Mouse (Mus musculus) adrenal gland, postnatal 25 days (tissue): ENCODE results near the gene Map1s. TPM values are rescaled to one million over a fixed set of nuclear protein-coding genes. Genes with fewer than 3 reads are reported as not detected.

Experiments used
- DNase-seq: peaks from one replicate; pipeline ENCODE4 v3.0.0; 2021; ENCODE audit warnings: mixed read lengths
- total RNA-seq: library from RNA; stranded (reverse); gene quantifications from 2 replicates; pipeline ENCODE4 v1.2.3, GENCODE M21; 2021

The Map1s gene
- total RNA-seq, 1 experiment from 2014 or later: 42.6 TPM

DNA sequence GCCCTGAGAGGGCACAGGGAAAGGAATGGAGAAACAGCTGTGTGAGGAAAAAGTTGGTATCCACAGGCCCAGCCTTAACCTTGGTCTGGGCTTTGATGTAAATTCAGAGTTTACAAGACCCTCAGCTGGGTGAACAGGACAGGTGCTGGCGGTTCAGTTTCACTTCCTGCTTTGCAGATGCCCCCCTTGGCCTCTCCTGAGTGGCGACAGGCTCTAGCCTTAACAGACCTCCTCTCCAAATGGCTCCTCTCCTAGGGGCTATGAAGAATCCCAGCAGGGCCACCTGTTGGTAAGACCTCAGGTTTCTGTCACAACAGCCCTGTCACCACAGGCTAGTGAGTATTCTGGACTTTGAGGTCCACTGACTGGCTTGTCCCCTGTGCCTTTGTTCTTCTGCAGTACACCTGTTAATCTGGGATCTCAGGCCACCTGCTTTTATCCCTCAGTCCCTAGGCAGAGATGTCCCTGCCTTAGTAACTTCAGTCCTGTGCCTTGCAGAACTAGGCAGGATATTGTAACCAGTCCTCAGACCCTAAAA is 7.0 kb upstream of the Map1s start:
- DNase-seq: no peak

DNA sequence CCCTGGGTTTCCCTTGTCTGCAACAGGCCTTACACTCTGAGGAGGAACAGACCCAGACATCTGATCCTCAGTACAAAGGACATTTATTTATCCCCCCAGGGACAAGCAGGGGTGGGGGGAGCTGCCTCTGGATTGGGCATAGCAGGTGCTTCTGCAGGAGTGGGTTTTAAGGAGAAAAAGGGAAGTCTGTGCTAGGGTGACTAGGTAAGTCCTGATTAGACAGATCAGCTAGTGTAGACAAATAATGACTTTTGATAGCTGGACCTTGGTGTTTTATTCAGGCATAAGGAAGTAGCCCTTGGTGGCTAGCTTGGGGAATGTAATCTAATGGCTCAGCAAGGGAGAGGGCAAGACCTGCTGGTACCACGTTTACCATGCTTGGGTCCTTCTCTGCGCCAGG is 6.5 kb upstream of the Map1s start:
- no peak for DNase-seq

DNA sequence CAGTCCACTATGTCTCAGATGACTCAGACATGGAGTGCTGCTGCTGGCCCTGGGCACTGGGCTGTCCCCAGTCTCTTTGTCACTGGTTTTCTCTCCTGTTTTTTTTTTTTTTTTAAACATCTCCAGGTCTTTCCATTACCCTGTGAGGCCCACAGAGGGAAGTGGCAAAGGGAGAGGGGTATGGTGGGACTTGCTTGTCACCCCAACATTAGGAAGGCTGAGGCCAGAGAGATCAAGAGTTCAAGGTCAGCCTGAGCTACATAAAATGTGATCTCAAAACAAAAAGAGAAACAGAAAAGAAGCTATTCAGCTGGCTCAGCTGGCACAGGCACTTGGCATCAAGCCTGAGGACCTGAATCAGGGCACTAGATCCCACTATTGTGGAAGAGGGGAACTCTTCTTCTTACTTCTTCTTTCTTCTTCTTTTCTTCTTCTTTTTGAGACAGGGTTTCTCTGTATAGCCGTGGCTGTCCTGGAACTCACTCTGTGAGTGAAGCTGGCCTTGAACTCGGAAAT is 4.8 kb upstream of the Map1s start:
- DNase-seq: peak; percentile 62

DNA sequence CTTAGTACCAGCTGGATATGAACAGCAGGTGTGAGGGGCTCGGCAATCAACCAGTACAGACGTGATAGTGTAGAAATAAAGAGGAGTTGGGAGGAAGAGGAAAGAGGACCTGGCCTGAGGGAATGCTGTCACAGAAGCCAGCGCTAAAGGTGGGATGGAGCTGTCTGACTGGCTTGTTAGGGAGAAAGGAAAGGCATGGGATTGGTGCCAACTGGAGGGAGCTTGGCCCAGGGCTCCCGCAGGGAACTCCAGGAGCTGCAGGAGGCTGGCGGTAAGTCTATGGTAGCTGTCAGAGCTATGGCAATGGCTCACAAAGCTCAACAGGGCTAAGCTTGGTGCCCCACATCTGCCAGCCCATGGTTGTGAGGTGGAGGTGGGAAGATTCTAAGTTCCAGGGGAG is 3.5 kb upstream of the Map1s start:
- DNase-seq: no peak

DNA sequence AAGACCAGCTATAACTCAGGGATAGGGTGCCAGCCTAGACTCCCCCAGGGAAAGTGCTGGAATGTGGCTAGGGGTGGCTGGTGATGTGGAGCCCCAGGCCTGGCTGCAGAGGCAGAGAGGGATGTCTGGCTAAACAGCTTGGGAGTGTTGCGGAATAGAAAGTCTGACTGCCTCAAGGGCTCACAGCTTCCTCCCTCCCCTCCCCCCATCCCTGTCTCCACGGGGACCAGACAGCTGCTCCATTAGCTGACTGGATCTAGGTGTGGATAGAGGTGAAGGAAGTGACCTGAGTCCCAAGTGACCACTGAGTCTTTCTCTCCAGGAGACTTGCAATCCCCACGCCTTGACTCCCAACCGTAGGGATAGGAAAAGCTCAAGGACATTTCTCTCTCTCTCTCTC is 2.6 kb upstream of the Map1s start:
- no peak for DNase-seq

DNA sequence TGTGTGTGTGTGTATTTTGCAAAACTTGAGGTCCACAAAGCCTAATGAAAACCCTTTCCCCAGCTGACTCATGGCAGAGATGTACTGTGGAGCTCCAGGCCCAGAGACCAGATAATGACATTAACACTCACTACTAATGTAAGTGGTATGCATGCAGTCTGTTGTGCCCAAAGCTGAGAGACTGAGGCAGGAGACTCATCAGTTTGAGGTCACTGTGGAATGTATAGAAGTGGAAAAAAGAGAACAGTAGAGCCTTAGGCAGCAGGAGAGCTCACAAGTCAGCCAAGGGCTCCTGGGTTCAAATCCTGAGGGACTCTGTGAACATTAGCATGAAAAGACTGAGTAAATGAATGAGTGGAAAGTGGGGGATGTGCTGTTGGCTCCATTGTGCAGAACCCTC is 2.1 kb upstream of the Map1s start:
- DNase-seq: no peak

DNA sequence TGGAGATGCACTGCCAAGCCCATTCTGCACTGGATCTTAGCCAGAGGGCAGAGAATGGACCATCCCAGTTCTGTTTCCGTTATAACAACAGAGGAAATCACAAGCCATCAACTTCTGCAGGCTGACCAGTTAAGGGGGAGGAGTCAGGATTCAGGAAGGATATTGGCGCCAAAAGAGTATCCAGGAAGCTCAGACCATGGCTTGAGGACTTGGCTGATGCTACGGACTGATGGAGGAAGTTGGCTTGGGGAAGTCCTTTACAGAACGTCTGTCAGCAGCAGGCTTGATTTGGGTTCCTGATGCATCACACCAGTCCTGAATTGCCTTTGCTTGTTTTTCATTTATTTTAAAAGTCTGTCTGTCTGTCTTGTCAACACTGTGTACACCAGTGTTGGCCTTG is 1.2 kb upstream of the Map1s start:
- no peak for DNase-seq

DNA sequence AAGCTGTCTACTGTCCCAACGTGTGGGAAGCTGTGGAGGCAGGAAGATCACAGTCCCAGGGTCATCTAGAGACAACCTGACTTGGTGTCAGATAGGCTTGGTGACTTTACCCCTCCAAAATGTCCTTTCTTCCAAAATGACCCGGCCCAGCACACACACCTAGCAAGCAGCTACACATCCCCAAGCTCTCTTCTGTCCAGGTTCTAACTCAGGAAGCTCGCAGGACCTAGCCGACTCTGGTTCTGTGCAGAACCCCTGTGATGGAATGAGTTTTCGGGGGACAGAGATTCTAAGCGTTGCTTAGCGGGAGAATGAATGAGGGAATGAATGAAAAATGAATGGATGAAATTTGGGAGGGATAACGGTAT is 285 bp upstream of the Map1s start:
- no peak for DNase-seq

DNA sequence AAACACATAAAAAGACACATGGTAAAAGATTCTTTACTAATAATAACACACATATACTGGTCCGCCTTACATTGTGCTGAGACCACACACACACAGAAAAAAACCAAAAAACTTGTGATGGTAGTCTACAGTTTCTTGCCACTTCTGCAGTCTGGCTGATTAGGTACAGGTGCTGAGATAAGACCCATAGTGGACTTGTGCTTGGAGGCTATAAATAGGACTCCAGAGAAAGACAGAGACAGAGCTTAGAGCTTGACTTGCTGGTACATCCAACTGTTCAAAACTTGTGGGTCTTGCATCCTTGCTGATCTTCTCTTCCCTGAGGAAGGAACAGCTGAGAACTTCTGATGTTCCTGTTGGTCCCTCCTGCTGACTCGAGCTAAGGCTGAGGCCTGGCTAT is 1.8 kb downstream of the Map1s start:
- DNase-seq: no peak

DNA sequence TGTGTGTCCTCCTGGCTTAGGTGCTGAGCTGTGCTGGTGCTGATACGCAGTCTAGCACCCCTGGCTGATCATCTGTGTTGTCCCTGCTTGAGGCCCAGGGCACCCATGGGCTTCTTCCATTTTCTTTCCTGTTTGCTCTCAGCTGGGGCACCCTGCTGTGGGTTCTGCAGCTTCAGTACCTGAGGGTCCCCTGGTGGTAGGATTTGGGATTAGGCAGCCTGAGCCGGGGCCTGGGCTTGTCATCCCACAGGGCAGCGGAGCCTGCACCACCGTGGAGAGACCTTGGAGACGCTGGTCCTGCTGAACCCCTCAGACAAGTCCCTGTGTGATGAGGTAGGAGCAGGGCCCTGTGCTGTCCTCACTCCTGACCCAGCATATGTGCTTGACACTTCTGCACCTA is 5.9 kb downstream of the Map1s start:
- no peak for DNase-seq

DNA sequence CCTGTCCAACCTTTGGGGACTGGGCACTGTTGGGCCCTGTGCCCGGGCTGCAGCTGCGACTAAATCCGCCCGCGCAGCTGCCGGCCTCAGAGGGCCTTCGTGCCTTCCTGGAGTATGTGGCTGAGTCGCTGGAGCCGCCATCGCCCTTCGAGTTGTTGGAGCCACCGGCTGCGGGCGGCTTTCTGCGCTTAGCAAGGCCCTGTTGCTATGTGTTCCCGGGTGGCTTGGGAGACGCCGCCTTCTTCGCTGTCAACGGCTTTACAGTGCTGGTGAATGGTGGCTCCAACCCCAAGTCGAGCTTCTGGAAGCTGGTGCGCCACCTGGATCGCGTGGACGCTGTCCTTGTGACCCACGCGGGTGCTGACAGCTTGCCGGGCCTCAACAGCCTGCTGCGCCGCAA is 7.2 kb downstream of the Map1s start:
- no peak for DNase-seq

DNA sequence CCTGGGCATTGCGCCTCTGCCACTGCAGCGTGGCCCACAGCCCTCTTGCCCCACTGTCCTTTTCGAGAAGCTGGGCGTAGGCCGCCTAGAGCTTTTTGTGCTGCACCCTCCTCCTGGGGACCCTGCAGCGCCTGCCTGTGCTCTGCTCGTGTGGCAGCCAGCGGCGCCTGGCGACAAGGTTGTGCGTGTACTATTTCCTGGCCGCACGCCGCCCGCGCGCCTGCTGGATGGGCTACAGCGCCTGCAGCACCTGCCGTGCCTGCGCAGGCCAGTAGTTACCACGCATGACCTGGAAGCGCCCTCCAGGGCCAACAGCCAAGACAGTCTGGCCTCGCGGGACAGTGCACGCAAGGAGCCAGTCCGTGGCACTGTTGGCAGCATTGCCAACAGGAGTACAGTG is 7.8 kb downstream of the Map1s start:
- no peak for DNase-seq

DNA sequence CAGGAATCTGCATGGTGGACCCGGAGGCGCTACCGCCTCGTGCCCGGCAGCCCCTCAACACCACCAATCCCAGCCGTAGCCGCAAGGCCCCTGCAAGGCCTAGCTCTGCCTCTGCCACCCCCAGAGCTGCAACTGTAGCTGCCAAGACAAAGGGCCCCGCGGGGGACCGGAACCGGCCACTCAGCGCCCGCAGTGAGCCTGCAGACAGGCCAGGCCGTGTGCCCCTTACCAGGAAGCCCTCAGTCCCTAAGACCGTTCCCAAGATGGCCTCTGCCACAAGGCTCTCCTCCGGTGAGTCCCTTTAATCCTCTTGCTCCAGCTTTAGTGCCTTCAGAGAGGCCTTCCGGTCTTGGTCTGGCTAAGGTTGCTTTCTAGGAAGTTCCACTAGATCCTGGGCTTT is 9.0 kb downstream of the Map1s start:
- DNase-seq: no peak

DNA sequence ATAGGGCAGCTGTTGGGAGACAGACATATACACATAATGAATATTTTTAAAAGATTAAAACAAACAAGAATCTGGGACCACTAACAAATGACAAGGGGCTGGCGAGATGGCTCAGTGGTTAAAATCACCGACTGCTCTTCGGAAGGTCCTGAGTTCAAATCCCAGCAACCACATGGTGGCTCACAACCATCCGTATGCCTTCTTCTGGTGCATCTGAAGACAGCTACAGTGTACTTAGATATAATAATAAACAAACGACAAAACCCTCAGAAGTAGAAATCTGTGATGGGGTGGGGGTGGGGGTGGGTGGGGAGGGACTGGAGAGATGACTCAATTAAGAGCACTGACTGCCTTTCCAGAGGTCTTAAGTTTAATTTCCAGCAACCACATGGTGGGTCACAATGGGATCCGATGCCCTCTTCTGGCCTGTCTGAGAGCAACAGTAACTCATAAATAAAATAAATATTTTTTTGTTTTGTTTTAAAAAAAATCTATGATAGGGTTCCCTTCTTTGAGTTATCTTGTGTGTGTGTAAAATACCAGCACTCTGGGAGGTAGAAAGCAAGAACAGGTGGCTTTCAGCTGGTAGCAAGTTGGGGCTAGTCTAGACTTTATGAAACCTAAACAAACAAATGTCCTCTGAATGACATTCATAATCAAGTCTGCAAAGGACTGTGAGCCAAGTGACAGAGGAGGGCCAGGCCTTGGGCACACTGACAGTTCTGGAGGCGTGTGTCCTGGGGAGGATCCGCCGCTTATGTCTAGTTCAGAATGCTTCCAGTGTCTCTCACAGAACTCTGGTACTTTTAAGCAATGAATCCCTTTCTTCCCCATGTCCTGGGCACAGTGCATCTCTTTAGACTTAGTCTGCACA is 14.6 kb downstream of the Map1s start:
- DNase-seq: no peak

DNA sequence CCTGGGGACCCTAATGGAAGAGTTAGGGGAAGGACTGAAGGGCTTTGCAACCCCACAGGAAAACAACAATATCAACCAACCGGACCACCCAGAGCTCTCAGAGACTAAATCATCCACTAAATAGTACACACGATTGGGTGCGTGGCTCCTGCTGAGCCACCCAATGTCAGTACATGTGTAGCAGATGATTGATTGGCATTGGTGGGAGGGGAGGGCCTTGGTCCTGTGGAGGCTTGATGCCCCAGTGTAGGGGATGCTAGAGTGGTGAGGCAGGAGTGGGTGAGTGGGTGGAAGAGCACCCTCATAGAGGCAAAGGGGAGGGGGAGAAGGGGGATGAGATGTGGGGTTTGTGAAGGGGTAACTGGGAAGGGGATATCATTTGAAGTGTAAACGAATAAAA is 18.4 kb downstream of the Map1s start:
- DNase-seq: no peak

DNA sequence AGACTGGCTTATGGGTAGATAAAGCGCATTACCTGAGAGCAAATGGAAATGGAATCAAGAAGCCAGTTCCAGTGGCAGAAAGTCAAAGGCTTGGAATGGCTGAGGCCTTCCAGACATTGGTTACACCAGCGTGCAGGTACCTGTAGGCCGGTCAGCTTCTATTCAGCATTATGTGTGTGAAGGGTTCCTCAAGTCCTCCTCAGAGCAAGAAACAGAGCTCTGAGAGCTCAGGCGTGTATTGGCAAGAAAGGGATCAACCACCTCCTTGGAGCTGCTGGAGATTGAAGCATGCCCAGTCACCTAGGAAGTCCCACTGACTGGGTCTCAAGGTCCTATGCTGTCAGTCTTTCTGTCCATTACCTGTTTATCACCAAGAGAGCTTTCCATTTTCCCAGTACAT is 20.0 kb downstream of the Map1s start:
- no peak for DNase-seq

DNA sequence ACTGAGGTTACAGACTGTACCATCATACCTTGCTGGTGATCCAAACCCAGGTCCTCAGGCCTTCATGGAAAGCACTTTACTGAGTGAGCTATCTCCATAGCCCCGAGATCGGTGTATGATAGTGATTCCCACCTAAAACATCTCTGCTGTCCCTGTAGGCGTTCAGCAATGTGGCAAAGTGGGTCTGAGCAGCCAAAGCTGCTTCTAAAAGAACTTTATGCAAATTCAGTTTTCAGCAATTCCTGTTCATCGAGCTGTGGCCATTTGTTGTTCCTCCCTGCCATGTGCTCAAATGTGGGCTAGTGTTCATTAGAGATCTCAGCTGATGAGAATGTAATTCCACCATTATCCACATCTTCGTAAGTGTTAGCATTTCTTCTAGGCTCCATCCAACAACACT is 20.7 kb downstream of the Map1s start:
- DNase-seq: no peak

DNA sequence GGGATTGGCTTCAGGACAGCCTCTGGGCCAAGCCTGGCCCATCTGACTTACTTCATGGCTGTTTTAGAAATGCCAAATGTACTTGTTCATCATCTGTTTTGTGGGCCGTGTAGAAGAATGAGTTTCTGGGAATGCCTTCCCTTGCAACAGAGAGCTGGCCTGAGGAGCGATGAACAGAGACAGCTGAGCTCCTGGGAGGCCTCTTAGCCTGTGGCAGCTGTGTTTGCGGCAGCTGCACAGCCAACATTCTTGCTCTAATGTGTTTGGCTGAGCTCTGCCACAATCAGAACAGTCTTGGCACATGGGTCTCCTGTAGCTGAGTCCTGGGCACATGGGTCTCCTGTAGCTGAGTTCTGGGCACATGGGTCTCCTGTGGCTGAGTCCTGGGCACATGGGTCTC is 22.4 kb downstream of the Map1s start:
- no peak for DNase-seq

DNA sequence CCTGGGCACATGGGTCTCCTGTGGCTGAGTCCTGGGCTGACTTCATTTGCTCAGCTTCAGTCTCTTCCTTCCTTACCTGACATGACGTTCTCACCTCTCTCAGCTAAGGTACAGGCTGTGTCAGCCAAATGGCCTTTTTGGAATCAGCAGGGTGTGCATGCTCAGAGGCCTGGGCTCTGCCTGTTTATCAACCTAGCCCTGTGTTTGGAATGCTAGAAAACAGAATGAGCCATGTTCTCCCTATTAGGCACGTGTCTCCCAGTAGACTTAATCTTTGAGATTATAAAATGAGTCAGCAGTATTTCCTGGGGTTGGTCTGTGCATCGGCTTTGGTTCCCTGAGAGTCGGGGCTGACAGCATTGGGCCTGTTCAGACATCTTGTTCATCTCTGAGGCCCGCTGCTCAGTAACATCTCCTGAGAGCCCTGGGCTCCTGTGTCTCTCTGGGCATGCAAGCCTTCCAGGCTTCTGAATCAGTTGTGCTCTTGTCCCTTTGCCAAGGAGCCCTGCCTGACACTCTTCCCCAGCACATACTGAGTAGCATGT is 23.1 kb downstream of the Map1s start:
- no peak for DNase-seq

DNA sequence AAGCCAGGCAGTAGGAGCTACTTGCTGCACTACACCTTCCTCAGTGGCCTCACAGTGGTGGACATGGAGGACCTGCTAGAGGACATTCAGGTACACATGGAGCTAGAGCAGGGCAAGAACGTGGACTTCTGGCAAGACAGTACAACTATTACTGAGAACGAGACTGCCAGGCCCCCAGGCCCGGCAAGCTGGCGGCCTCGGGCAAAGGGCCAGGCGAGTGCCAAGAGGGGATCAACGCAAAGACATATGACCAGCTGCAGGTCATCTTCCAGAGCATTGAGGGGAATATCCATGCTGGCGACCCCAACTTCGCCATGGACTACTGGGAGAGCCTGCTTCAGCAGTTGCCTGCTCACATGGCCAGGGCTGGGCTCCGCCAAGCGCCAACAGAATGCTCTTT is 26.0 kb downstream of the Map1s start:
- DNase-seq: no peak

DNA sequence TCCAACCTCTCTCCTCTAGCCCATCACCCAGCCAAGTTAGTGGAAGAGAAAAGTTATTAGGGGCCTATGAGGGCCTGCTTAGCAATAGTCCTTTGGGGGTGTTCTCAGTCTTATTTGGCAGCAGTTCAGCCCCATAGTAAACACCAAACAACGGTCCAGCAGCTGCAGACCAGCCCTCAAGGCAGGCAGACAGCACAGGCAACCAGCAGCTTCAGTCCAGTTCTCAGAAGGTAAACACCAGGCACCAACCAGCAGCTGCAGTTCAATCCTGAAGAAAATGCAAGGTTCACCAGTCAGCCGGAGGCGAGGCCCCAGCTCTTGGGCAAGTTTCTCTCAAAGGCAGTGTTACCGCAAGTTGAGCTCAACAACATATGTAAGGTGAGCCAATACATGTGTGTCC is 27.3 kb downstream of the Map1s start:
- no peak for DNase-seq

DNA sequence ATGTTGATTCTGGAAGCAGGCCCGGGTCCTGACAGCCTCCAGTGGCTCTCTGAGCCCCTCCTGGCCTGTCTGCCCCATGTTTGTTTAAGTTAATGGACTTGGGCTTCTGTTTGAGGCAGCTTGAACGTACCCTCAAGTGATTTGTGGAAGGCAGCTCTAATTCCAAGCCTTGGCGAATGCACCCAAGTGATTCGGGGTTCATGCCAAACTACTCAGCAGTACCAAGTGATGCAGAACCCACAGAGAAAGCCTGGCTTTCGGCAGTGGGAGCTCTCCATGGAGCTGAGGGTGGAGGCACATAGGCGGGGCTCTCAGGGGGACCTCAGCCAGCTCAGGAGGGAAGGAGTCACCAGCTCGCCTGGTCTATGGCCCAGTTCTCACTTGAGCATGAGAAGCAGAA is 29.1 kb downstream of the Map1s start:
- no peak for DNase-seq

DNA sequence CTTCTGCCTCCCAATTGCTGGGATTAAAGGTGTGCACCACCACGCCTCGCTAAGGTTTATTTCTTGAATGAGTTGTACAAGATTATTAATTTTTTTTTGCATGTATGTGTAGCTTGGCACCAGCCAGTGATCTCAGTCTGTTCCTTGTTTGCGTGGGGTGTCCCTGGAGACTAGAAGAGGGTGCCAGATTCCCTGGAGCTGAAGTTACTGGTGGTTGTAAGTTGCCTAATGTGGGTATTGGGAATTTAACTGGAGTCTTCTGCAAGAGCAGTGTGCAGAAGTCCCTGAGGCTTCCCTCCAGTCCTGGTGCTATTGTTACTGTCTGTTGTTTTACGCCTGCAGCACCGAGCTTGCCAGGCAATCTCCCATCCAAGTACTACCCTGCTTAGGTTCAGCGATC is 31.5 kb downstream of the Map1s start:
- DNase-seq: no peak

DNA sequence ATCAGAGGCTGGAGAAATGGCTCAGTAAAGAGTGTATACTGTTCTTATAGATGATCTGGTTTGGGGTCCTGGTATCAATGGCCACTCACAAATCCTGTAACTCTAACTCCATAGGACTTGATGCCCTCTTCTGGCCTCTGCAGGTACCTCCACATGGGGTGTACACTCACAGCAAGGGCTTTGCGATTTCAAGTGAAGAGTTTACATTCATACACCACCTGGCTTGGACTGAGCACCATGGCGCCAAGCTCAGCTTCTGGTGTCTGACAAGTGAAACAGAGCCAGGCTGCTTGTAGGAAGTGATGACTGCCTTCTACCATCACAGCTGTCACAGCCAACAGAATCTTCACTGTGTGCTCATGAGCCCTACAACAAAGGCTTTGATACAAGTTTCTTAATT is 35.7 kb downstream of the Map1s start:
- no peak for DNase-seq
